Mouse (Mus musculus): ENCODE data around the gene Ccdc149. TPM values are rescaled to one million over a fixed set of nuclear protein-coding genes. Genes with fewer than 3 reads are reported as not detected.

The Ccdc149 gene
- polyA plus RNA-seq, 1 experiment from 2014 or later = 0.68 TPM

DNA sequence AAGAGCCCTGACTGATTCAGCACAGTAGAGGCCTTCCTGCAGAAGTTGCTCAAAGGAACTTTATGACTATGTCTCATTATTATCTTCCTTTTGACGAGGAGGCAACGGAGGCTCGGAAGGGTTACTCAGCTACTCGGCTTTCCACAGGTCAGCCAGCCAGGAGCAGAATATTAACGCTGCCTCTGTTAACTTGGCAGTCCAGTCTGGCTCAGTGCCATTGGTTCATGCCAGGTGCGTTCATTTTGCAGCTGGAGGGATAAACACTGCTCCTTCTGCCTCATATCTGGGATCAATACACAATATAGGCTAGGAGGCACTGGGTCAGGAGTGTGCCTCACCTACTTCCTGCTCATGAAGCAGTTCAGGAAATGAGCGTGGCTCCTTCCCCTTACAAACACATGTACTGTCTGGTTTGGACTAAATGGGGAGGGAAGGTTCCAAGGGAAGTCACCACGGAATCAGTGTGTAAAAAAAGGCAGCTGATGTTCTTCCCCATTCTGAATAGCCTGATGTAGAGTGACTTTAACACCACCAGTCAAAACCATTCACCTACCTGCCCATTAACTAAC lies 40.0 kb downstream of the Ccdc149 start:
- no peak overlapping the region for H3K9ac ChIP-seq (ENCODE audit: low read length)
- no peak overlapping the region for H3K27ac ChIP-seq (replicated peaks; ENCODE audit: low read depth, low read length)
- 25% methylated on average over 8 of the region's 8 CpGs for WGBS

DNA sequence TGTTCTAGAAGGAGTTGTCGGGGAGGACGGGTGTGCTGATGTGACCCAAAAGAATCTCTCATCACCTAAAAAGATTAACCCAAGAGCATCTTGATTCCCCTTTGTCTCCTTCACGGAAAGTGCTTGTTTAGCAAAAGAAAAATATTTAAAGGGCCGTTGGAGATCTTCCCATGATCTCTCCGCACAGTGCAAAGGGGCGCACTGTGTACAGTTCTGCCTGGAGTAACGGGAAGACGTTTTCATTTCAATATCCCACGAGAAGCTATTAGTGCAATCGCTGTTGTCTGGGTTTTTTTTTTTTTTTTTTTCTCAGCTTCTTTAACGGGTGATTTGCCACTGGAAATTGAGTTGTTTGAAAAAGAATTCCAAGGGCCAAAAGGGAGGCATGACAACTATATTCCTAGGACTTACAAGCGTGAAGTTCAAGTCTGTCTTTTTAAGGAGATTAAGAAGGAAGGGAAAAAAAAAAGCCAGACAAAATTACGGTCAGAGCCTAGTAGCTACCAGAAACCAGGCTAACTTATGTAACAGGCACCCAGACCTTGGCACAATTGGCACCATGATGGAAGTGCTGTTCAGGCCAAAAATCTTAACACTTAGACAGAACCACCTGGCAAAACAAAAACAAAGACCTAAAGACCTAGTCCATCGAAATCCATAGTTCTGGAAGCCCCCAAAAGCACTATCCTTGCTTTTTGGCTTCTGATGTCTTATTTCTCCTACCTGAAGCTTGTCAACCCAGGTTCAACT lies 41.4 kb downstream of the Ccdc149 start:
- Histone ChIP-seq H3K4me2 (ENCODE audit: low read depth, severe bottlenecking) (no peak overlapping the region), H3K4me1 (ENCODE audit: control insufficient read depth, insufficient read depth, low read length) (peaks cover 3% of the 10 kb centered on the region; the same call in 1 of the 2 replicates), H3K27me3 (ENCODE audit: control insufficient read depth, insufficient read depth, low read length) (no peaks in the 10 kb centered on the region), H3K9ac (ENCODE audit: low read length) (no peak overlapping the region), H3K27ac (replicated peaks; ENCODE audit: low read depth, low read length) (no peak overlapping the region), H3K4me3 (ENCODE audit: low read depth, low read length) (no peak overlapping the region), H3K36me3 (ENCODE audit: control insufficient read depth, insufficient read depth, low read length) (no peaks in the 10 kb centered on the region), H3K9me3 (ENCODE audit: control insufficient read depth, low read length) (no peaks in the 10 kb centered on the region)
- ATAC-seq (ENCODE audit: insufficient number of reproducible peaks, low FRiP score, low TSS enrichment, low read depth) (no peak), DNase-seq (ENCODE audit: low spot score) (no peak)
- WGBS = 83% methylated on average over 14 of the region's 14 CpGs

More for the DNA sequence above, 40.0 kb downstream of the Ccdc149 start:
- DNase-seq (ENCODE audit: low spot score) (no peak), ATAC-seq (ENCODE audit: insufficient number of reproducible peaks, low FRiP score, low TSS enrichment, low read depth) (no peak)
- no peak overlapping the region for H3K4me2 ChIP-seq (ENCODE audit: low read depth, severe bottlenecking)
- H3K36me3 ChIP-seq (ENCODE audit: control insufficient read depth, insufficient read depth, low read length) = no peaks in the 10 kb centered on the region
- peaks cover 3% of the 10 kb centered on the region; the same call in 1 of the 2 replicates for H3K4me1 ChIP-seq (ENCODE audit: control insufficient read depth, insufficient read depth, low read length)
- no peak overlapping the region for H3K4me3 ChIP-seq (ENCODE audit: low read depth, low read length)
- H3K27me3 ChIP-seq (ENCODE audit: control insufficient read depth, insufficient read depth, low read length) = no peaks in the 10 kb centered on the region
- no peaks in the 10 kb centered on the region for H3K9me3 ChIP-seq (ENCODE audit: control insufficient read depth, low read length)

DNA sequence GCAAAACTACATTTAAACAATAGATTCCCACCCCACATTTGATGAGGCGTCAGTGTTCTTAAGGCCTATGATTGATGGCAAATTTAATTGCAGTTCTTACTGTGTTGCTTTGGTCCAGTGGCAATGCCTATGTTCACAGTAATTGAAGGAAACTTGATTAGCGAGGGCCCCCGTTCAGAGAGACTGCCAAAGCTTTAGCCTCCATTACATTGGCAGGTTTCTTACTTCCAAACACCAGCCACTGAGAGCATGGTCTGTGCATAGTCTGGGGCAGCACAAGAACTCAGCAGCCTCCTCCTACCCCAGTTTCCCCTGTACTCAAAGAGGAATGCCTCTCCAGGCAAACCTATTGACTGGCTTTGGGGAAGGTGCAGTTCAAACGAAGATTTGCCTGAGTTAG lies 42.7 kb downstream of the Ccdc149 start:
- no peak overlapping the region for H3K9ac ChIP-seq (ENCODE audit: low read length)
- H3K27me3 ChIP-seq (ENCODE audit: control insufficient read depth, insufficient read depth, low read length) = no peaks in the 10 kb centered on the region
- no peaks in the 10 kb centered on the region for H3K9me3 ChIP-seq (ENCODE audit: control insufficient read depth, low read length)
- DNase-seq (ENCODE audit: low spot score) (no peak), ATAC-seq (ENCODE audit: insufficient number of reproducible peaks, low FRiP score, low TSS enrichment, low read depth) (no peak)
- H3K27ac ChIP-seq (replicated peaks; ENCODE audit: low read depth, low read length) = no peak overlapping the region
- no peaks in the 10 kb centered on the region for H3K36me3 ChIP-seq (ENCODE audit: control insufficient read depth, insufficient read depth, low read length)
- H3K4me3 ChIP-seq (ENCODE audit: low read depth, low read length) = no peak overlapping the region
- H3K4me2 ChIP-seq (ENCODE audit: low read depth, severe bottlenecking) = no peak overlapping the region
- WGBS = 32% methylated on average over 4 of the region's 4 CpGs
- H3K4me1 ChIP-seq (ENCODE audit: control insufficient read depth, insufficient read depth, low read length) = peaks cover 3% of the 10 kb centered on the region; the same call in 1 of the 2 replicates

DNA sequence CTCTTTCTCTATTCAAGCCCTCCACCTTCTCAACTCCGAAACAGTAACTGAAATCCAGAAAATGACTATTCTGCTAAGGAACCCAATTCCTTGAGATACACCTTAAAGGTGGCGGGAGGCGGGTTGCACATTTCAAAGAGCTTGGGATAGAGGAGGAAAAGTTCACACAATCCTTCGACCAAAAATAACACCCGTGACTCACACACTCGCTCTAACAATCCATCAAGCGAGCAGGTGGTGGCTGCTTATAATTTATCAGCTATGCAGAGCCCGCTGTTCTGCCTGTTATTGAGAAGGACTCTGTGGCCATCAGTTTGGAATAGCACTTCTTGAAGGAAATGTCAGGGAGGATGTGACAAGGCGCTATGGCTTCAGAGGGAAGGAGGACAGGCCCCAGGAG lies 45.5 kb downstream of the Ccdc149 start:
- 79% methylated on average over 9 of the region's 9 CpGs for WGBS
- no peaks in the 10 kb centered on the region for H3K9me3 ChIP-seq (ENCODE audit: control insufficient read depth, low read length)
- H3K36me3 ChIP-seq (ENCODE audit: control insufficient read depth, insufficient read depth, low read length) = no peaks in the 10 kb centered on the region
- no peak overlapping the region for H3K4me2 ChIP-seq (ENCODE audit: low read depth, severe bottlenecking)
- no peak overlapping the region for H3K9ac ChIP-seq (ENCODE audit: low read length)
- H3K4me3 ChIP-seq (ENCODE audit: low read depth, low read length) = no peak overlapping the region
- H3K27ac ChIP-seq (replicated peaks; ENCODE audit: low read depth, low read length) = no peak overlapping the region
- DNase-seq (ENCODE audit: low spot score) = no peak
- ATAC-seq (ENCODE audit: insufficient number of reproducible peaks, low FRiP score, low TSS enrichment, low read depth) = no peak
- no peaks in the 10 kb centered on the region for H3K4me1 ChIP-seq (ENCODE audit: control insufficient read depth, insufficient read depth, low read length)
- no peaks in the 10 kb centered on the region for H3K27me3 ChIP-seq (ENCODE audit: control insufficient read depth, insufficient read depth, low read length)

DNA sequence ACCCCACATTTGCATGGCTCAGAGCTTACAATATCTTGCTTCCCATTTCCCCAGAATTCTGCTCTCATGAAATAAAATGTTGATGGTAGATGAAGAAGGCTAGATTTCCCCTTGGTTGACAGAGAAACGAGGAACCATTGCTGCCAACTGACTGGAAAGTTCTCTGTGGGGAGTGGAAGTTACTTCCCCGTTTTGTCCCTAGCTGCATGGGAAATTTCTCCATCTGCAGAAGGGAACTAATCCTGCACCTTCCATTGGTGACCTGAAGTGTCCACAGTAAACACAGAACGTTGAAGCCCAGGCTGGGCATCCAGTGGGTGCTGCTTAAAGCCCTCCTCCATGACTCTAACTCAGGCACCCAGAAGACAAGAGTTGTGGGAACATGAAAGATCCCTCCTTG lies 47.4 kb downstream of the Ccdc149 start:
- no peak overlapping the region for H3K27ac ChIP-seq (replicated peaks; ENCODE audit: low read depth, low read length)
- no peaks in the 10 kb centered on the region for H3K27me3 ChIP-seq (ENCODE audit: control insufficient read depth, insufficient read depth, low read length)
- no peaks in the 10 kb centered on the region for H3K9me3 ChIP-seq (ENCODE audit: control insufficient read depth, low read length)
- no peak overlapping the region for H3K9ac ChIP-seq (ENCODE audit: low read length)
- H3K4me3 ChIP-seq (ENCODE audit: low read depth, low read length) = no peak overlapping the region
- 69% methylated on average over 3 of the region's 3 CpGs for WGBS
- DNase-seq (ENCODE audit: low spot score) = no peak
- ATAC-seq (ENCODE audit: insufficient number of reproducible peaks, low FRiP score, low TSS enrichment, low read depth) = no peak
- H3K36me3 ChIP-seq (ENCODE audit: control insufficient read depth, insufficient read depth, low read length) = no peaks in the 10 kb centered on the region
- H3K4me1 ChIP-seq (ENCODE audit: control insufficient read depth, insufficient read depth, low read length) = no peaks in the 10 kb centered on the region
- H3K4me2 ChIP-seq (ENCODE audit: low read depth, severe bottlenecking) = no peak overlapping the region

DNA sequence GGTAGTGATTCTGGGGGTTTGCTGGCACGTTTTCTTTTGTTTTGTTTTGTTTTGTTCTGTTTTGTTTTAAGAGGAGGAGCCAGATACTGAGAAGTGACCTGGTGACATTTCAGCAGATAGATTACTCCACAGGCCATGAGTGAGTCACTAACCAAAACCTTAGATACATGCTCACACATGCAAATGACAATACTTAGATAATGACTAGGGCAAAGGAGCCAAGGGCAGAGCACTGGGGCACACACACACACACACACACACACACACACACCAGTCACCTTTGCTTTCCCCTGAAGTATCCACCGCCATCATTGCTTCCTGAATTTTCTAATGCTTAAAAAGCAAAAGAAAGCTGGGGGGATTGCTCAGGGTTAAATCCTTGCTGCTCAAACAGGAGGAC lies 54.8 kb downstream of the Ccdc149 start:
- DNase-seq (ENCODE audit: low spot score) (no peak), ATAC-seq (ENCODE audit: insufficient number of reproducible peaks, low FRiP score, low TSS enrichment, low read depth) (no peak)
- no peaks in the 10 kb centered on the region for H3K4me1 ChIP-seq (ENCODE audit: control insufficient read depth, insufficient read depth, low read length)
- no peak overlapping the region for H3K9ac ChIP-seq (ENCODE audit: low read length)
- no peaks in the 10 kb centered on the region for H3K36me3 ChIP-seq (ENCODE audit: control insufficient read depth, insufficient read depth, low read length)
- no peaks in the 10 kb centered on the region for H3K9me3 ChIP-seq (ENCODE audit: control insufficient read depth, low read length)
- H3K27me3 ChIP-seq (ENCODE audit: control insufficient read depth, insufficient read depth, low read length) = no peaks in the 10 kb centered on the region
- H3K4me2 ChIP-seq (ENCODE audit: low read depth, severe bottlenecking) = no peak overlapping the region
- H3K4me3 ChIP-seq (ENCODE audit: low read depth, low read length) = no peak overlapping the region
- H3K27ac ChIP-seq (replicated peaks; ENCODE audit: low read depth, low read length) = no peak overlapping the region
- 79% methylated on average over 2 of the region's 2 CpGs for WGBS

DNA sequence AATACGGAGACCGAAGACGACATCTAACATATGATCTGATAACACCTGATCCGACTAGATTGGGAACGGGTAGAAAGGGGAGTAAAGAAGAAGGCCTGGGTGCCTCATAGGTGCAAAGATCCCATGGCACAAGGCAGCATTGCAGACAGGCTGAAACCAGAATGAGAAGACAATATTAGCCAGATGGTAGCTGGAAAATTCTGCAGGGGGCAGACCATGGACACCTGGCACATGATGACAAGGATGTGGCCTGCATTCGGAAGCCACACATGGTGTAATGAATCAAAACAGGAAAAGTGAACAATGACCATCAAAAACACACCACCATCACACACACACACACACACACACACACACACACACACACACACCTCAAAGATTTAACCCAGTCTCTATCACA lies 55.4 kb downstream of the Ccdc149 start:
- H3K27me3 ChIP-seq (ENCODE audit: control insufficient read depth, insufficient read depth, low read length) = no peaks in the 10 kb centered on the region
- no peak overlapping the region for H3K9ac ChIP-seq (ENCODE audit: low read length)
- H3K9me3 ChIP-seq (ENCODE audit: control insufficient read depth, low read length) = no peaks in the 10 kb centered on the region
- no peak for ATAC-seq (ENCODE audit: insufficient number of reproducible peaks, low FRiP score, low TSS enrichment, low read depth)
- no peak overlapping the region for H3K27ac ChIP-seq (replicated peaks; ENCODE audit: low read depth, low read length)
- H3K4me2 ChIP-seq (ENCODE audit: low read depth, severe bottlenecking) = no peak overlapping the region
- no peak overlapping the region for H3K4me3 ChIP-seq (ENCODE audit: low read depth, low read length)
- no peaks in the 10 kb centered on the region for H3K36me3 ChIP-seq (ENCODE audit: control insufficient read depth, insufficient read depth, low read length)
- 91% methylated on average over 6 of the region's 6 CpGs for WGBS
- H3K4me1 ChIP-seq (ENCODE audit: control insufficient read depth, insufficient read depth, low read length) = no peaks in the 10 kb centered on the region
- DNase-seq (ENCODE audit: low spot score) = no peak

DNA sequence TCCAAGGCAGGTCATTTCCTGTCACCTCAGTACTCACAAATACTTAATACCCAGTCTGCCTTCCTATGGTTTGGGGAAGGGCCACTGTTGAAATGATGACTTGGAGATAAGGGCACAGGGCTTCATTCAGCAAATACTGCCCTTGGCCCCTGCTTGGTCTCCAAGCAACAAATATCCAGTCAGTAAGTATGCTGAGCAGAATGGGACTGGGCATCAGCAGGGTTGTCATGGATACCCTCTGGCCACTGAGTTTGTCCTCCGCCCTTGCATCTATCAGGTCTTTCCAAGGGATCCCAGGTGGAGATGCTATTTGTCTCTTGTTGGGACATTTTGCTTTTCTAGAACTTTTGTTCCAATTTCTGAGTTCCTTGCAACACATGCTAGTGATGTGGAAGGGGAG lies 56.1 kb downstream of the Ccdc149 start:
- no peak overlapping the region for H3K4me2 ChIP-seq (ENCODE audit: low read depth, severe bottlenecking)
- WGBS = 100% methylated on average over 1 of the region's 1 CpGs
- DNase-seq (ENCODE audit: low spot score) (no peak), ATAC-seq (ENCODE audit: insufficient number of reproducible peaks, low FRiP score, low TSS enrichment, low read depth) (no peak)
- H3K9ac ChIP-seq (ENCODE audit: low read length) = no peak overlapping the region
- no peak overlapping the region for H3K4me3 ChIP-seq (ENCODE audit: low read depth, low read length)
- no peaks in the 10 kb centered on the region for H3K27me3 ChIP-seq (ENCODE audit: control insufficient read depth, insufficient read depth, low read length)
- H3K27ac ChIP-seq (replicated peaks; ENCODE audit: low read depth, low read length) = no peak overlapping the region
- no peaks in the 10 kb centered on the region for H3K9me3 ChIP-seq (ENCODE audit: control insufficient read depth, low read length)
- H3K36me3 ChIP-seq (ENCODE audit: control insufficient read depth, insufficient read depth, low read length) = no peaks in the 10 kb centered on the region
- H3K4me1 ChIP-seq (ENCODE audit: control insufficient read depth, insufficient read depth, low read length) = no peaks in the 10 kb centered on the region
